Comparison of ENCODE assay signal across 13 mouse cellular contexts in the genomic region with DNA sequence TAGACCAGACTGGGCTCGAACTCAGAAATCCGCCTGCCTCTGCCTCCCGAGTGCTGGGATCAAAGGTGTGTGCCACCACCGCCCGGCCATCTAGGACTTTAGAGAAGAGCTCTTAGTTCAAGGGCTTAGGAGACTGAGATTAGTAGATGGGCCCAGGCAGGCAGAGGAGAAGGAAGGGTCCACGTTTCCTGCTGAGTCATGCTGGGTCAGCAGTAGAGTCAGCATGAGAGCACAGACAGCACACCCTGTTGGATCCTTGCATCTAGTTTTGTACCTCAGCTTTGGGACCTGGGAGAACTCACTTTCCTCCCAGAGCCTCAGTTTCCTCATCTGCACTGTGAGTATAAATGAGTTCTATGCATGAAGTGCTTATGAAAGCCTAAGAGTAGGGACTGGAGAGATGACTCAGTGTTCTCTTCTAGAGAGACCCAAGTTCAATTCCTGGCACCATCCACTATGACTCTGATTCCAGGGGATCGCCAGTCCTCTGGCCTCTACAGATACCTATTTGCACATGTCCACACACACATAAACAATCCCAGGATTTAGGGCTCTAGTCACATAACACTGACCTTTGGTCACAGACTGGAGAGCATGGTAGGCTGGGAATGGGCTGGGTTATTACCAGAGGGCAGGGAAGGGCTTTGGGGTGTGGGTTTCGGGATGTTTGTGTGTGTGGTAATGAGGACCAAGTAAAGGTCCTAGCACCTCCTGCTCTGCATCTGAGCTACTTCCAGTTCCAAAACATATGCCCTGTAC. TPM values are rescaled to one million over a fixed set of nuclear protein-coding genes. Genes with fewer than 3 reads are reported as not detected.
DNase-seq lines count a peak whose midpoint lies in the region; ATAC-seq and TF ChIP-seq lines count a peak whose summit lies in the region.
"Had no signal": no experiment of that assay in that cellular context is flagged by ENCODE, and none has a peak within 500 bp of the region (broad histone marks: within the 10 kb centered on the region; RNA-seq: fewer than 3 reads in every experiment).

No protein-coding gene starts in this region.

- WGBS in heart, embryonic 11.5 days (ENCODE audit: insufficient replicate concordance) = 83% methylated on average over 8 of the region's 8 CpGs
- 49% methylated on average over 8 of the region's 8 CpGs for WGBS in liver, embryonic 14.5 days (ENCODE audit: insufficient replicate concordance)
- 95% methylated on average over 8 of the region's 8 CpGs for WGBS in hindbrain, embryonic 14.5 days

- no peaks in the 10 kb centered on the region for H3K79me2 ChIP-seq in CH12.LX (replicated peaks; ENCODE audit: control insufficient read depth, extremely low read depth, insufficient read depth, poor library complexity, severe bottlenecking)

- peak; percentile 84; the same call in 1 of the 2 replicates for ATAC-seq in heart, embryonic 11.5 days (replicated peaks; ENCODE audit: insufficient number of reproducible peaks, low FRiP score, low TSS enrichment)
- ATAC-seq in liver, embryonic 14.5 days (ENCODE audit: insufficient read depth) = peak; percentile 91
- no peak for ATAC-seq in hindbrain, embryonic 14.5 days (ENCODE audit: low FRiP score)
- ATAC-seq in monocyte, adult 5-6 weeks (replicated peaks; ENCODE audit: insufficient number of reproducible peaks, low FRiP score, low TSS enrichment, poor library complexity, severe bottlenecking) = no peak
- ATAC-seq: CD4-positive, CD25-positive, alpha-beta regulatory T cell, adult 4 months had no signal

- no peaks in the 10 kb centered on the region for H3K9me3 ChIP-seq in heart, embryonic 11.5 days (replicated peaks; ENCODE audit: control insufficient read depth, low read length)
- no peaks in the 10 kb centered on the region for H3K9me3 ChIP-seq in CH12.LX (replicated peaks; ENCODE audit: low read length)
- no peaks in the 10 kb centered on the region for H3K9me3 ChIP-seq in liver, embryonic 14.5 days (ENCODE audit: control insufficient read depth, low read length)
- no peaks in the 10 kb centered on the region for H3K9me3 ChIP-seq in hindbrain, embryonic 14.5 days (ENCODE audit: control insufficient read depth, low read length)

- no peaks in the 10 kb centered on the region for H3K27me3 ChIP-seq in heart, embryonic 11.5 days (ENCODE audit: control insufficient read depth, insufficient read depth, low read length)
- no peaks in the 10 kb centered on the region for H3K27me3 ChIP-seq in CH12.LX (replicated peaks)
- no peaks in the 10 kb centered on the region for H3K27me3 ChIP-seq in liver, embryonic 14.5 days (ENCODE audit: control insufficient read depth, insufficient read depth, low read length)
- no peaks in the 10 kb centered on the region for H3K27me3 ChIP-seq in hindbrain, embryonic 14.5 days (ENCODE audit: control insufficient read depth, insufficient read depth, low read length)

- H3K9ac ChIP-seq in heart, embryonic 11.5 days (ENCODE audit: low read depth, low read length) = no peak overlapping the region
- no peak overlapping the region for H3K9ac ChIP-seq in CH12.LX (ENCODE audit: insufficient read depth, low read depth)
- H3K9ac ChIP-seq in liver, embryonic 14.5 days (replicated peaks) = peak overlapping the region; percentile 5
- no peak overlapping the region for H3K9ac ChIP-seq in hindbrain, embryonic 14.5 days
- H3K9ac ChIP-seq: lung, embryonic 14.5 days had no signal

- dilution Hi-C loops in CH12.LX (cut with MboI; ENCODE audit: extremely low pct_ligation_motif_present, extremely low pct_unique_long_range_greater_than_20kb, low sequenced_read_pairs) = no loop called here

- H3K27ac ChIP-seq in heart, embryonic 11.5 days (ENCODE audit: low read depth, low read length) = no peak overlapping the region
- no peak overlapping the region for H3K27ac ChIP-seq in CH12.LX (ENCODE audit: insufficient read depth, low read depth)
- H3K27ac ChIP-seq in liver, embryonic 14.5 days = peak overlapping the region; percentile 89
- H3K27ac ChIP-seq in hindbrain, embryonic 14.5 days = no peak overlapping the region

- TF ChIP-seq RAD21 in CH12.LX (IDR thresholded peaks at IDR 0.05; ENCODE audit: low read depth, low read length) = no peak

- H3K36me3 ChIP-seq in heart, embryonic 11.5 days (ENCODE audit: control insufficient read depth, insufficient read depth, low read length) = peaks cover 24% of the 10 kb centered on the region
- H3K36me3 ChIP-seq in CH12.LX (replicated peaks in 1 of 2; ENCODE audit: control insufficient read depth in 1 of 2, insufficient read depth in 1 of 2, low read length in 1 of 2) = peaks cover 55 to 87% of the 10 kb centered on the region in 2 experiments
- H3K36me3 ChIP-seq in liver, embryonic 14.5 days (replicated peaks; ENCODE audit: control insufficient read depth, insufficient read depth, low read depth) = peaks cover 23% of the 10 kb centered on the region
- H3K36me3 ChIP-seq in hindbrain, embryonic 14.5 days (replicated peaks; ENCODE audit: control insufficient read depth, insufficient read depth) = peaks cover 78% of the 10 kb centered on the region

- in situ Hi-C loops in CH12.LX (cut with MboI; ENCODE audit: low pct_ligation_motif_present, low pct_unique_long_range_greater_than_20kb, low sequenced_read_pairs) = no loop called here

- no peak for TF ChIP-seq POLR2A in CH12.LX (IDR thresholded peaks at IDR 0.05; ENCODE audit: low read depth, low read length)

- no peaks in the 10 kb centered on the region; the same call in 1 of the 2 replicates for H3K4me1 ChIP-seq in heart, embryonic 11.5 days (ENCODE audit: control insufficient read depth, insufficient read depth, low read length)
- peaks cover 0 to 21% of the 10 kb centered on the region in 2 experiments; a peak in 2 of 4 replicates for H3K4me1 ChIP-seq in CH12.LX (ENCODE audit: control insufficient read depth in 1 of 2, insufficient read depth in 2 of 2)
- peaks cover 24 to 29% of the 10 kb centered on the region in 2 experiments for H3K4me1 ChIP-seq in liver, embryonic 14.5 days (replicated peaks; ENCODE audit: control insufficient read depth in 2 of 2, insufficient read depth in 2 of 2, low read length in 1 of 2)
- no peaks in the 10 kb centered on the region for H3K4me1 ChIP-seq in hindbrain, embryonic 14.5 days (replicated peaks; ENCODE audit: control insufficient read depth, insufficient read depth, low read length)

- no peak overlapping the region for H3K4me3 ChIP-seq in heart, embryonic 11.5 days (ENCODE audit: low read depth, low read length)
- no peak overlapping the region for H3K4me3 ChIP-seq in CH12.LX (replicated peaks in 1 of 3; ENCODE audit: low read depth in 2 of 3, low read length in 2 of 3, poor library complexity in 1 of 3)
- no peak overlapping the region for H3K4me3 ChIP-seq in liver, embryonic 14.5 days (ENCODE audit: insufficient read depth in 1 of 2, low read depth in 2 of 2, low read length in 2 of 2)
- H3K4me3 ChIP-seq in hindbrain, embryonic 14.5 days (replicated peaks; ENCODE audit: low read length) = no peak overlapping the region

- no peak overlapping the region for H3K4me2 ChIP-seq in heart, embryonic 11.5 days
- no peak overlapping the region for H3K4me2 ChIP-seq in CH12.LX (ENCODE audit: insufficient read depth, low read depth, poor library complexity, severe bottlenecking)
- H3K4me2 ChIP-seq in liver, embryonic 14.5 days (ENCODE audit: low read depth) = peak overlapping the region; percentile 35
- H3K4me2 ChIP-seq in hindbrain, embryonic 14.5 days (replicated peaks) = no peak overlapping the region
- H3K4me2 ChIP-seq: lung, embryonic 14.5 days had no signal

- TF ChIP-seq EP300 in CH12.LX (IDR thresholded peaks at IDR 0.05; ENCODE audit: low read length) = no peak
- TF ChIP-seq EP300 in liver, embryonic 14.5 days (IDR thresholded peaks at IDR 0.05; ENCODE audit: low read depth) = peak; percentile 62

- TF ChIP-seq CTCF in CH12.LX (conservative IDR thresholded peaks at IDR 0.05 in 1 of 2, IDR thresholded peaks at IDR 0.05 in 1 of 2; ENCODE audit: low read depth in 2 of 2, low read length in 2 of 2) = no peak
- TF ChIP-seq CTCF in liver, embryonic 14.5 days (IDR thresholded peaks at IDR 0.05; ENCODE audit: low read depth) = peak; percentile 51

- DNase-seq in heart, adult 9 months (ENCODE audit: low spot score in 2 of 2) = no peak
- no peak for DNase-seq in CH12.LX (ENCODE audit: extremely low read depth)
- peak; percentile 86 for DNase-seq in c-Kit-negative CD71-positive TER-119-positive erythroid progenitor cells, embryonic 14.5 days (ENCODE audit: low read depth, low spot score)
- DNase-seq in liver, embryonic 14.5 days (ENCODE audit: low read depth in 3 of 3, low spot score in 3 of 3) = peak; percentile 75 to 83 (median 80)
- no peak for DNase-seq in hindbrain, embryonic 14.5 days (ENCODE audit: low spot score)
- no peak for DNase-seq in layer of hippocampus, adult 9-10 months (ENCODE audit: low spot score)
- DNase-seq: adrenal gland, postnatal 10 days; cerebellum, adult 8-10 months; heart, postnatal 36 days; lung, embryonic 14.5 days had no signal

RNA-seq across cellular contexts. Expression of a gene that starts 19.9 kb away (rescaled TPM):
- polyA plus RNA-seq in heart, embryonic 11.5 days (2014; fragmentation: Nextera tagmentation; extraction: Ambion mirVana) = 398 and 483 TPM in 2 replicates
- total RNA-seq in CH12.LX (2012; rRNA removed) (177 and 190 TPM in 2 replicates), CH12.LX (2014; rRNA removed) (150 and 161 TPM in 2 replicates)
- polyA plus RNA-seq in CH12.LX (2012; ENCODE audit: insufficient read length, low read depth) = 205 and 222 TPM in 2 replicates
- polyA plus RNA-seq in liver, embryonic 14.5 days (2012; rRNA removed) = 74.9 and 85.0 TPM in 2 replicates
- 72.1 and 80.6 TPM in 2 replicates for polyA plus RNA-seq in liver, embryonic 14.5 days (2014; fragmentation: Nextera tagmentation; extraction: Ambion mirVana)
- polyA plus RNA-seq in hindbrain, embryonic 14.5 days (2014; fragmentation: Nextera tagmentation; extraction: Ambion mirVana) = 252 and 281 TPM in 2 replicates
- total RNA-seq in monocyte, adult 5-6 weeks (2017) = 103 to 166 TPM (median 150 TPM) in 3 replicates

RNA-seq across cellular contexts. Expression of a gene that starts 20.3 kb away (rescaled TPM):
- 119 and 131 TPM in 2 replicates for polyA plus RNA-seq in heart, embryonic 11.5 days (2014; fragmentation: Nextera tagmentation; extraction: Ambion mirVana)
- 86.3 and 126 TPM in 2 replicates for total RNA-seq in CH12.LX (2012; rRNA removed)
- 116 and 137 TPM in 2 replicates for total RNA-seq in CH12.LX (2014; rRNA removed)
- 177 and 228 TPM in 2 replicates for polyA plus RNA-seq in CH12.LX (2012; ENCODE audit: insufficient read length, low read depth)
- polyA plus RNA-seq in liver, embryonic 14.5 days (2012; rRNA removed) = 42.3 and 72.6 TPM in 2 replicates
- 120 and 130 TPM in 2 replicates for polyA plus RNA-seq in liver, embryonic 14.5 days (2014; fragmentation: Nextera tagmentation; extraction: Ambion mirVana)
- polyA plus RNA-seq in hindbrain, embryonic 14.5 days (2014; fragmentation: Nextera tagmentation; extraction: Ambion mirVana) = 117 and 130 TPM in 2 replicates
- total RNA-seq in monocyte, adult 5-6 weeks (2017) = 54.7 to 91.7 TPM (median 58.7 TPM) in 3 replicates

RNA-seq across cellular contexts. Expression of a gene that starts 33.4 kb away (rescaled TPM):
- polyA plus RNA-seq in heart, embryonic 11.5 days (2014; fragmentation: Nextera tagmentation; extraction: Ambion mirVana) = 9.9 and 12.1 TPM in 2 replicates
- total RNA-seq in CH12.LX (2012; rRNA removed) (21.8 and 25.3 TPM in 2 replicates), CH12.LX (2014; rRNA removed) (5.0 and 5.6 TPM in 2 replicates)
- polyA plus RNA-seq in CH12.LX (2012; ENCODE audit: insufficient read length, low read depth) = 18.9 and 22.0 TPM in 2 replicates
- 4.9 and 5.1 TPM in 2 replicates for polyA plus RNA-seq in liver, embryonic 14.5 days (2012; rRNA removed)
- polyA plus RNA-seq in liver, embryonic 14.5 days (2014; fragmentation: Nextera tagmentation; extraction: Ambion mirVana) = 5.6 and 7.2 TPM in 2 replicates
- polyA plus RNA-seq in hindbrain, embryonic 14.5 days (2014; fragmentation: Nextera tagmentation; extraction: Ambion mirVana) = 13.4 and 14.9 TPM in 2 replicates
- 27.1 to 48.1 TPM (median 29.4 TPM) in 3 replicates for total RNA-seq in monocyte, adult 5-6 weeks (2017)

RNA-seq across cellular contexts. Expression of a gene that starts 34.0 kb away (rescaled TPM):
- 120 and 121 TPM in 2 replicates for polyA plus RNA-seq in heart, embryonic 11.5 days (2014; fragmentation: Nextera tagmentation; extraction: Ambion mirVana)
- 59.3 and 64.9 TPM in 2 replicates for total RNA-seq in CH12.LX (2012; rRNA removed)
- total RNA-seq in CH12.LX (2014; rRNA removed) = 40.5 and 40.7 TPM in 2 replicates
- 153 and 224 TPM in 2 replicates for polyA plus RNA-seq in CH12.LX (2012; ENCODE audit: insufficient read length, low read depth)
- 13.2 and 13.7 TPM in 2 replicates for polyA plus RNA-seq in liver, embryonic 14.5 days (2012; rRNA removed)
- polyA plus RNA-seq in liver, embryonic 14.5 days (2014; fragmentation: Nextera tagmentation; extraction: Ambion mirVana) = 68.3 and 77.5 TPM in 2 replicates
- polyA plus RNA-seq in hindbrain, embryonic 14.5 days (2014; fragmentation: Nextera tagmentation; extraction: Ambion mirVana) = 85.5 and 100.0 TPM in 2 replicates
- total RNA-seq in monocyte, adult 5-6 weeks (2017) = 7.9 to 13.7 TPM (median 8.1 TPM) in 3 replicates

RNA-seq across cellular contexts. Expression of a gene that starts 44.6 kb away (rescaled TPM):
- 6.7 and 6.8 TPM in 2 replicates for polyA plus RNA-seq in heart, embryonic 11.5 days (2014; fragmentation: Nextera tagmentation; extraction: Ambion mirVana)
- total RNA-seq in CH12.LX (2012; rRNA removed) (0.08 and 0.13 TPM in 2 replicates), CH12.LX (2014; rRNA removed) (not detected in 2 replicates)
- polyA plus RNA-seq in CH12.LX (2012; ENCODE audit: insufficient read length, low read depth) = 0.43 and 0.45 TPM in 2 replicates
- 0.45 and 0.70 TPM in 2 replicates for polyA plus RNA-seq in liver, embryonic 14.5 days (2012; rRNA removed)
- polyA plus RNA-seq in liver, embryonic 14.5 days (2014; fragmentation: Nextera tagmentation; extraction: Ambion mirVana) = 0.52 and 0.58 TPM in 2 replicates
- 183 and 199 TPM in 2 replicates for polyA plus RNA-seq in hindbrain, embryonic 14.5 days (2014; fragmentation: Nextera tagmentation; extraction: Ambion mirVana)
- 0.19 TPM in 1 of 3 replicates, not detected in the others for total RNA-seq in monocyte, adult 5-6 weeks (2017)
- polyA plus RNA-seq: CD4-positive, CD25-positive, alpha-beta regulatory T cell, adult 4 months had no signal

Comparison
In these comparisons a context has a peak if more than half of its experiments do, and no peak if none do; other contexts are left out.
1. ATAC-seq: peak in heart, embryonic 11.5 days (single experiment) and liver, embryonic 14.5 days (single experiment); none in hindbrain, embryonic 14.5 days (single experiment) and monocyte, adult 5-6 weeks (single experiment).
2. DNase-seq: peak in c-Kit-negative CD71-positive TER-119-positive erythroid progenitor cells, embryonic 14.5 days (single experiment) and liver, embryonic 14.5 days (3 of 3); none in heart, adult 9 months (0 of 2), CH12.LX (single experiment), hindbrain, embryonic 14.5 days (single experiment) and layer of hippocampus, adult 9-10 months (single experiment).